Mouse (Mus musculus) skeletal muscle tissue, adult 2 months (tissue): ENCODE results near the gene Arhgef19.

Source experiments
- DNase-seq: peaks from one replicate; pipeline ENCODE4 v3.0.0-alpha.2; 2012; ENCODE audit warnings: low read depth, low spot score

The Arhgef19 gene

GRCm38 (mm10) chr4:141265979-141266637, 26.8 kb downstream of the Arhgef19 start:
- no peak for DNase-seq

DNA sequence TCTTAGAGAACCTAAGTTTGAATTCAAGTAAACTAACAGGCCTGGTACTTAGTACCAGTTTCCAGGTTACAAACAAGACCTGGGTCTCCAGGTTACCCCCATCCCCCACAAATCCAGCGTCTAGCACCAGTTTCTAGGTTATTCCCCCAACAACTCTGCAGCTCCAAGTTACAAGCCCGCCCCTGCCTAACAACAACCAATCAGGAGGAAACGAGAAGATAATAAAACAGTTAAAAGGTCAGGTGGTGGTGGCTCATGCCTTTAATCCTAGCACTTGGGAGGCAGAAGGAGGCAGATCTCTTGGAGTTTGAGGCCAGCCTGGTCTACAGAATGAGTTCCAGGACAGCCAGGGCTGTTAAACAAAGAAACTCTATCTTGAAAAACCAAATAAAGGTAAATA, 28.0 kb downstream of the Arhgef19 start:
- DNase-seq: no peak

- DNase-seq: no peak
These were observed 28.5 kb downstream of the Arhgef19 start for GRCm38 (mm10) chr4:141267837-141268236.

DNA sequence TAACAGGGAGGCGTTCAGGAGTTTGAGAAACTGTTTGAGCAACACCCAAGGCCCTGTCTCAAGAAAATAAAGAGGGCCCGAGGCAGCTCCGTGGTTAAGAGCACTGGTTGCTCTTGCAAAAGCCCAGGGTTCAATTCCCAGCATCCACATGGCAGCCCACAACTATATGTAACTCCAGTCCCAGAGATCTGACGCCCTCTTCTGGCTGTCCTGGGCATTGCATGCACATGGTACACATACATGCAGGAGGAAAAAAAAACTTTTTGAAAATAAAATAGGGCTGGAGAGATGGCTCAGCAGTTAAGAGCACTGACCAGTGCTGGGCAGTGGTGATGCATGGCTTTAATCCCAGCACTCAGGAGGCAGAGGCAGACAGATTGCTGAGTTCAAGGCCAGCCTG, 29.1 kb downstream of the Arhgef19 start:
- DNase-seq: no peak

GRCm38 (mm10) chr4:141269080-141269479, 29.8 kb downstream of the Arhgef19 start:
- DNase-seq: no peak

DNA sequence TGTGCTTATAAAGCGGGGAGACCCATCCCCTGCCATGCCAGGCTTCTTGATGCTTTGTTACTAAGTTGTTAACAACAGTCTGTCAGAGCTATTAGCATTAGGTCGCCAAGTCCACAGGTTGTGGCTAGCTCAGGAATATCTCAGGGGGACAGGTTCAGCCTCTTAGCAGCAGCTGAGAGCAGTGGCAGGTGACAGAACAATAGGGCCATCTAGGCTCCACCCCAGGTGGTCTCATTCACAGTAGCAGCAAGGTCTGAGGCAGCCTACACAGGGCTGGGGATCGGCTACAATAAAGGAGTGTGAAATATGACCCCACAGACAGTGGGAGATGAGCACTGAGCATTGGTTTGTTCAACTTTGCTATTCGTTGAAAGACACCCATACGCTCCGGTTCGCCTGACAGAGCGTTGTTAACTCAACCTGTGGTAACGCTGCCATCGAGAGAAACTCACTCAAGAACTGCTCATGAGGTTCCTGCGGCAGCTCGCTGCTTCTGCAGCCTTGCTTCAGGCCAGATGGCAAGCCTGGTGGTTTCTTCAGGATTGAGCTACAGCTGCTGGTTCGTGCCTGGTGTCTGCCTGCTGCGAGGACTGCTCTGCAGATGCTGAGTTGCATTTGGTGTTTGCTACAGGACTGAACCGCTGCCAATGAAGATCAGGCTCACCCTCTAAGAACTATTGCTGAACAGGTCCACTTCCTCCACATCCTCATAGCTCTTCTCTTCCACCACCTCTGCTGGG, 31.1 kb downstream of the Arhgef19 start:
- no peak for DNase-seq

GRCm38 (mm10) chr4:141271228-141271627, 31.9 kb downstream of the Arhgef19 start:
- no peak for DNase-seq

GRCm38 (mm10) chr4:141271721-141272120, 32.4 kb downstream of the Arhgef19 start:
- no peak for DNase-seq

- DNase-seq: peak; percentile 30
These were observed 33.6 kb downstream of the Arhgef19 start for GRCm38 (mm10) chr4:141272878-141273277.

- DNase-seq: peak; percentile 83
These were observed 34.0 kb downstream of the Arhgef19 start for GRCm38 (mm10) chr4:141273296-141273695.

DNA sequence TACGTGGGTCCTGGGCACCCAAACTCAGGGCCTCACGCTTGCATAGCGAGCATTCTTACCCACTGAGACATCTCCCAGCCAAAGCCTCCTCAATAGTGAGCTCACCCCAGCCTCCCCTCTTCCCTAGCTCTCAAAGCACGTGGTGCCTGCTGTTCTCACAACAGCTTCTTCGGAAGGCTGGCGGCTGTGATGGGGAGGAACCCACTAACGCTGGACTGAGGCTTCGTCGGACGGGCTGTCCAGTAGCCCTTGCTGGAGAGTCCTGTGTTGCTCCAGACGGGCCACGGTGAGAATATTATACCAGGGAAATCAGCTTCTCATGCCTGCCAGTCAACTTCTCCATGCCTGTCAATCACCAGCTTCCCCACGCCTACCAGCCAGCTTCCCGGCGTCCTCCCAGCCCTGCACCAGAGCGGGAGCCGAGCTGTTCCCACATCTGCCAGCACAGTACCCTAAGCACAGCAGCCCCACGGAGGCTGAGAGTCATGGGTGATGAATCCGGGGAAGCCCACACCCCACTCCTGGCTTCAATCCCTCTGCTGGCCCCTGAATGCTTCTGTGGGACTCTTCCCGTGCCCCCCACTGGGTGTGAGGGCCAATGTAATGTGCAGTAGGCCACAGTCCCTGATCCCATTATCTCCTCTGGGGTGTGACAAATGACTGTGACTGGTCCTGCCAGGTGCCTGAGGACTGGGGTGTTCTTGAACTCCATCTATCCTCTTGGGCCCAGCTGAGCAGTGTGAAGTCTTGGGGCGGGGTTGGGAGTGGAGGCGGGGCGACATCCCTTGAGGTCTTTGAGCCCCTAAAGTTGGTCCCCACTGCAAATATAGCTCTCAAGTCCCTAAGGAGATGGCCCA, 35.4 kb downstream of the Arhgef19 start:
- no peak for DNase-seq

- DNase-seq: no peak
These were observed 37.9 kb downstream of the Arhgef19 start for GRCm38 (mm10) chr4:141277157-141277556.

- peak; percentile 73 for DNase-seq
These were observed 38.9 kb downstream of the Arhgef19 start for GRCm38 (mm10) chr4:141278154-141278553.

DNA sequence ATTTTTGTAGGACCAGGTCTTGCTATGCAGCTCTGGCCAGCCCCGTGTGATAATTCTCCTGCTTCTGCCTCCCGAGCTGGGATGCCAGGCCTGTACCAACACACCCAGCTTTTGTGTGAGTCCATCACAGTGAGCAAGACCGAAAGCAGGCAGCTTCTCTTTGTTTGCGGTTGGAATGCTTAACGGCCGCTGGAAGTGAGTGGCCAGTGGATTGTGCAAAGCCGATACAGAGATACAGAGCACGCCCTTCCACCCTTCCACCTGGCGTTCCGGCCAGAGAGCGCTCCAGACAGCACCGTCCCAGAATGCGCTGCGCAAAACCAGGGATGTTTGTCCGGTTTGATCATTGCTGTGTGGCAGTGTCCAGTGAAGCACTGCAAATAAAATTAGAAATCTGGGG, 40.0 kb downstream of the Arhgef19 start:
- no peak for DNase-seq

DNA sequence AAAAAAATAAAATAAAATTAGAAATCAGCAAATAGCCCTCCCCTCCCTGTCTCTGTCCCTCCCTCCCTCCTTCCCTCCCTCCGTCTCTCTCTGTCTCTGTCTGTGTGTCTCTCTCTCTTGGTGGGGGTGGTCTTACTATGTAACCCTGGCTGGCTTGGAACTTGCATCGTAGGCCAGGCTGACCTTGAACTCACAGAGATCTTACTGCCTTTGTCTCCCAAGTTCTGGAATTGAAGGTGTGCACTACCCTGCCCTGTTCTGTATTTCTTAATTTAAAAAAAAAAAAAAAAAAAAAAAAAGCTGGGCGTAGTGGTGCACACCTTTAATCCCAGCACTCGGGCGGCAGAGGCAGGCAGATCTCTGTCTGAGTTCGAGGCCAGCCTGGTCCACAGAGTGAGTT, 40.5 kb downstream of the Arhgef19 start:
- no peak for DNase-seq

DNA sequence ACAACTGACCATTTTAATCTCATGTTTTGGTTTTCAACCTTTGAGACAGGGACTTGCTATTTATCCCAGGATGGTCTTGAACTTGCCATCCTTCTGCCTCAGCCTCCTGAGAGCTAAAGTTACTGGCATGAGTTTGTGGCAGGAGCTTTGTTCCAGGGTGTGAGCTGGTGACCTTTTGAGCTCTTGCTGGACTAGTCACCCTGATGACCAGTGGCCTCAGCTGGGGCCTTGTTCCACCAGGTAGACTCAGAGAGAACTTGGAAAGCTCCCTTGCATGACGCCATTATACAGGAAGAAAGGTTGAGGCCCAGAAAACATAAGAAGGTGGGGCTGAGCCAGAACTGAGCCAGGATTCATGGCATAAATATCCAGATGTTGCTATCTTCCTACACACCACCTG, 41.2 kb downstream of the Arhgef19 start:
- DNase-seq: no peak

- DNase-seq: no peak
These were observed 41.9 kb downstream of the Arhgef19 start for GRCm38 (mm10) chr4:141281153-141281552.

- DNase-seq: no peak
These were observed 42.3 kb downstream of the Arhgef19 start for GRCm38 (mm10) chr4:141281578-141281977.

GRCm38 (mm10) chr4:141282087-141282486, 42.8 kb downstream of the Arhgef19 start:
- no peak for DNase-seq

DNA sequence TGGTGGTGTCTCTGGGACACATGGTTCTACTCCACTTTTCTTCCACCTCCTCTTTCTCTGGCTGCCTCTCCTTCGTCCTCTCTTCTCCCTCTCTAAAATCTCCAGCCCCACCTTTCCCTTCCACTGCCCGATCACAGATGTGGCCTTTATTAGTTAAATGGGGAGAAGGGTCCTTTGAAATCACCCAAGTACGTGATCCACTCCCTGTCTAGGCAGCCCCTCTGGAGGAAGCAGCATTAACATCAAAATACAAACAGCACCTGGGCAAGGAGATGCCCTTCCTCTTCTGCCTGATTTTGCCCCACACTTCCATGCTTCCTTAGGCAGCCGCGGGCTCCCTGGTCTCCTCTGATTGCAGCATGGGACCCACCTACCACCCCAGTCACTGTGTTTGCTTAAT, 43.3 kb downstream of the Arhgef19 start:
- no peak for DNase-seq

GRCm38 (mm10) chr4:141283176-141283878, 44.0 kb downstream of the Arhgef19 start:
- DNase-seq: no peak
